ENCODE assay signal across 8 mouse cellular contexts in the genomic region with DNA sequence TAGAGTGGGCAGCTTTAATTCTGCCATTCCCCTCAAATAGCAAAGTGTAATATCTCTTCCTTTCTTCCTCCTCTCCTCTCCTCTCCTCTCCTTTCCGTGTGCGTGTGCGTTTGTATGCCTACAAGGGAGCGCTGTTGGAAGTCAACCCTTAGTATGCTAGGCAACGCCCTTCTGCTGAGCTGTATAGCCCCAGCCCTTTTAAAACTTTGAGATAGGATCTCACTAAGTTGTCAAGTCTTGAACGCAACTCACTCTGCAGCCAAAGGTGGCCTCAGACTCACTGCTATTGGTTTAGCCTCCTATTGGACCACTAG. TPM values are rescaled to one million over a fixed set of nuclear protein-coding genes. Genes with fewer than 3 reads are reported as not detected.
DNase-seq lines count a peak whose midpoint lies in the region; ATAC-seq and TF ChIP-seq lines count a peak whose summit lies in the region.

No protein-coding gene starts in this region.

- no peak for TF ChIP-seq CTCF in ES-Bruce4 (IDR thresholded peaks at IDR 0.05; ENCODE audit: low read depth, low read length)
- TF ChIP-seq CTCF in liver, embryonic 14.5 days (IDR thresholded peaks at IDR 0.05; ENCODE audit: low read depth), result 0 out of 2 replicates have a peak, but pooled peaks have one; percentile 6

- no peak for TF ChIP-seq POLR2A in ES-Bruce4 (IDR thresholded peaks at IDR 0.05; ENCODE audit: insufficient read depth, low read length)

- TF ChIP-seq EP300 in ES-Bruce4 (IDR thresholded peaks at IDR 0.05; ENCODE audit: insufficient read depth, low read depth, low read length), result no peak
- TF ChIP-seq EP300 in liver, embryonic 14.5 days (IDR thresholded peaks at IDR 0.05; ENCODE audit: low read depth), result no peak

- WGBS in forebrain, embryonic 13.5 days, result 17% methylated on average over 6 of the region's 6 CpGs
- WGBS in liver, embryonic 14.5 days (ENCODE audit: insufficient replicate concordance), result 1% methylated on average over 6 of the region's 6 CpGs

- H3K9me3 ChIP-seq in ES-Bruce4 (replicated peaks; ENCODE audit: control insufficient read depth, insufficient read depth, low read length, poor library complexity, severe bottlenecking), result no peaks in the 10 kb centered on the region
- H3K9me3 ChIP-seq in forebrain, embryonic 13.5 days (replicated peaks), result no peaks in the 10 kb centered on the region
- H3K9me3 ChIP-seq in liver, embryonic 14.5 days (ENCODE audit: control insufficient read depth, low read length), result no peaks in the 10 kb centered on the region

- ATAC-seq in forebrain, embryonic 13.5 days, result no peak
- peak; percentile 58 for ATAC-seq in liver, embryonic 14.5 days (ENCODE audit: insufficient read depth)
- no peak for ATAC-seq in inflammation-experienced regulatory T-cells, adult 6 months

- H3K36me3 ChIP-seq in ES-Bruce4 (ENCODE audit: control insufficient read depth, insufficient read depth, low read length, poor library complexity, severe bottlenecking), result peaks cover 5% of the 10 kb centered on the region
- peaks cover 10% of the 10 kb centered on the region for H3K36me3 ChIP-seq in forebrain, embryonic 13.5 days (ENCODE audit: poor library complexity, severe bottlenecking)
- peaks cover under 1% of the 10 kb centered on the region; the same call in 1 of the 2 replicates for H3K36me3 ChIP-seq in liver, embryonic 14.5 days (replicated peaks; ENCODE audit: control insufficient read depth, insufficient read depth, low read depth)

- no peak overlapping the region for H3K27ac ChIP-seq in ES-Bruce4 (ENCODE audit: insufficient read depth, low read length)
- no peak overlapping the region for H3K27ac ChIP-seq in forebrain, embryonic 13.5 days
- no peak overlapping the region for H3K27ac ChIP-seq in liver, embryonic 14.5 days

- H3K4me3 ChIP-seq in ES-Bruce4 (ENCODE audit: low read depth, low read length), result peak overlapping the region; percentile 91
- H3K4me3 ChIP-seq in forebrain, embryonic 13.5 days, result peak overlapping the region; percentile 98
- peak overlapping the region; percentile 80 to 83 for H3K4me3 ChIP-seq in liver, embryonic 14.5 days (ENCODE audit: insufficient read depth in 1 of 2, low read depth in 2 of 2, low read length in 2 of 2)

- no peaks in the 10 kb centered on the region for H3K4me1 ChIP-seq in ES-Bruce4 (ENCODE audit: control insufficient read depth, insufficient read depth, low read length)
- H3K4me1 ChIP-seq in forebrain, embryonic 13.5 days, result peaks cover 17% of the 10 kb centered on the region
- H3K4me1 ChIP-seq in liver, embryonic 14.5 days (replicated peaks; ENCODE audit: control insufficient read depth in 2 of 2, insufficient read depth in 2 of 2, low read length in 1 of 2), result peaks cover 6 to 8% of the 10 kb centered on the region in 2 experiments

- peak; percentile 82 for DNase-seq in heart, adult 11 months
- DNase-seq in heart, postnatal 36 days, result no peak
- DNase-seq in liver, embryonic 14.5 days (ENCODE audit: low read depth in 3 of 3, low spot score in 3 of 3), result peak in 2 of 3 experiments; percentile 34 to 46
- DNase-seq in cerebellum, adult 9-10 months, result no peak
- DNase-seq in adrenal gland, postnatal 14 days, result no peak

- H3K9ac ChIP-seq in ES-Bruce4 (ENCODE audit: low read depth, poor library complexity, severe bottlenecking), result peak overlapping the region; percentile 78; the same call in 1 of the 2 replicates
- peak overlapping the region; percentile 95 for H3K9ac ChIP-seq in forebrain, embryonic 13.5 days
- H3K9ac ChIP-seq in liver, embryonic 14.5 days (replicated peaks), result peak overlapping the region; percentile 83

- peak overlapping the region; percentile 95 for H3K4me2 ChIP-seq in forebrain, embryonic 13.5 days
- peak overlapping the region; percentile 86 for H3K4me2 ChIP-seq in liver, embryonic 14.5 days (ENCODE audit: low read depth)

- no peaks in the 10 kb centered on the region for H3K27me3 ChIP-seq in ES-Bruce4 (ENCODE audit: control insufficient read depth, insufficient read depth, low read length, poor library complexity, severe bottlenecking)
- no peaks in the 10 kb centered on the region for H3K27me3 ChIP-seq in forebrain, embryonic 13.5 days
- no peaks in the 10 kb centered on the region for H3K27me3 ChIP-seq in liver, embryonic 14.5 days (ENCODE audit: control insufficient read depth, insufficient read depth, low read length)

- intact Hi-C loops in heart, postnatal 36 days (cut with DNase I), result no loop called here

RNA-seq across cellular contexts. Expression of a gene that starts 1.6 kb away (rescaled TPM):
- total RNA-seq in heart, postnatal 36 days (2021), result 10 to 100 TPM; 86.1 to 86.3 TPM
- polyA plus RNA-seq in ES-Bruce4 (2011; ENCODE audit: insufficient read depth, insufficient read length, low read depth, missing spikeins), result 74.0 and 79.1 TPM in 2 replicates
- 143 and 144 TPM in 2 replicates for polyA plus RNA-seq in forebrain, embryonic 13.5 days (2015; fragmentation: Nextera tagmentation; extraction: Ambion mirVana)
- polyA plus RNA-seq in liver, embryonic 14.5 days (2012; rRNA removed), result 16.0 and 23.7 TPM in 2 replicates
- 57.6 and 59.2 TPM in 2 replicates for polyA plus RNA-seq in liver, embryonic 14.5 days (2014; fragmentation: Nextera tagmentation; extraction: Ambion mirVana)
- polyA plus RNA-seq in inflammation-experienced regulatory T-cells, adult 6 months (2017; shearing (Covaris generic)), result 10 to 100 TPM; 51.6 to 80.7 (median 51.8) TPM
- 89.2 and 93.7 TPM in 2 replicates for total RNA-seq in adrenal gland, postnatal 14 days (2021)

RNA-seq across cellular contexts. Expression of a gene that starts 47.5 kb away (rescaled TPM):
- total RNA-seq in heart, postnatal 36 days (2021), result under 1 TPM; 0.31 to 0.70 TPM
- 0.45 TPM in 1 of 2 replicates, not detected in the other for polyA plus RNA-seq in ES-Bruce4 (2011; ENCODE audit: insufficient read depth, insufficient read length, low read depth, missing spikeins)
- not detected in 2 replicates for polyA plus RNA-seq in forebrain, embryonic 13.5 days (2015; fragmentation: Nextera tagmentation; extraction: Ambion mirVana)
- polyA plus RNA-seq in liver, embryonic 14.5 days (2012; rRNA removed), result 2.4 and 3.9 TPM in 2 replicates
- polyA plus RNA-seq in liver, embryonic 14.5 days (2014; fragmentation: Nextera tagmentation; extraction: Ambion mirVana), result 8.4 and 8.9 TPM in 2 replicates
- polyA plus RNA-seq in inflammation-experienced regulatory T-cells, adult 6 months (2017; shearing (Covaris generic)), result 1 to 10 TPM in 1 of 3 experiments, under 1 TPM in 1, not detected in 1; 0.59 to 2.7 TPM
- total RNA-seq in adrenal gland, postnatal 14 days (2021), result 2.6 and 2.8 TPM in 2 replicates

Comparison
In these comparisons a context has a peak if more than half of its experiments do, and no peak if none do; other contexts are left out.
1. DNase-seq: peak in heart, adult 11 months (single experiment) and liver, embryonic 14.5 days (2 of 3); none in heart, postnatal 36 days (0 of 2), cerebellum, adult 9-10 months (single experiment) and adrenal gland, postnatal 14 days (single experiment).
2. Peak in every context shown above with its lines, with median percentiles within 50 percentile points of each other: H3K4me3 ChIP-seq and H3K9ac ChIP-seq.